Mouse (Mus musculus) thymus, adult 2 months (tissue): ENCODE results near the gene Entr1.

Source experiments
- CTCF ChIP-seq: fragments of 200-500 bp; IDR thresholded peaks from 2 replicates; pipeline ENCODE4 v1.5.1; 2012; ENCODE audit warnings: mild to moderate bottlenecking, control low read depth, low read length, moderate library complexity, borderline replicate concordance; ENCODE audit not compliant: control insufficient read depth, poor library complexity, insufficient read depth; ENCODE audit errors: extremely low read depth
- POLR2A ChIP-seq: fragments of 200-500 bp; IDR thresholded peaks from 2 replicates; pipeline ENCODE4 v1.6.1; 2012; ENCODE audit warnings: mild to moderate bottlenecking, low read length, control low read depth, moderate library complexity; ENCODE audit not compliant: control insufficient read depth, poor library complexity, insufficient read depth; ENCODE audit errors: extremely low read depth

- TF ChIP-seq CTCF: no peak
- no peak for TF ChIP-seq POLR2A
Observed at GRCm38 (mm10) chr2:26342609-26343490, 46.3 kb downstream of the Entr1 start.
